Mouse (Mus musculus) heart, embryonic 13.5 days (tissue): ENCODE results near the gene Igsf8. TPM values are rescaled to one million over a fixed set of nuclear protein-coding genes. Genes with fewer than 3 reads are reported as not detected.
"Not testable (repeated sequence)": the region's sequence is repeated elsewhere in the genome, so short reads cannot be mapped to it uniquely, and the experiment has no call there.

Experiments
- ATAC-seq: fragments of 200-750 bp; cut with Nextera tagmentation; 2 replicates; pipeline ENCODE4 v1.8.0; 2017; ENCODE audit warnings: moderate TSS enrichment; ENCODE audit not compliant: insufficient number of reproducible peaks, low FRiP score, low TSS enrichment; ENCODE audit errors: extremely low read depth
- H3K27ac ChIP-seq: fragments of 300-500 bp; sonication (generic); replicated peaks from 2 replicates; pipeline ENCODE4 v1.5.1; 2015; ENCODE audit warnings: moderate library complexity, mild to moderate bottlenecking, inconsistent platforms
- H3K27me3 ChIP-seq: fragments of 300-500 bp; sonication (generic); replicated peaks from 2 replicates; pipeline ENCODE4 v1.6.1; 2015; ENCODE audit warnings: mild to moderate bottlenecking, inconsistent platforms
- H3K36me3 ChIP-seq: fragments of 300-500 bp; sonication (generic); 2 replicates; pipeline ENCODE4 v1.6.1; 2015; ENCODE audit warnings: mild to moderate bottlenecking, inconsistent platforms
- H3K4me1 ChIP-seq: fragments of 300-500 bp; sonication (generic); 2 replicates; pipeline ENCODE4 v1.6.1; 2015; ENCODE audit warnings: inconsistent platforms
- H3K4me2 ChIP-seq: fragments of 300-500 bp; sonication (generic); 2 replicates; pipeline ENCODE4 v1.6.1; 2015; ENCODE audit warnings: inconsistent platforms, mild to moderate bottlenecking, moderate library complexity
- H3K4me3 ChIP-seq: fragments of 300-500 bp; sonication (generic); 2 replicates; pipeline ENCODE4 v1.5.1; 2015; ENCODE audit warnings: moderate library complexity, mild to moderate bottlenecking, inconsistent platforms
- H3K9ac ChIP-seq: fragments of 300-500 bp; sonication (generic); 2 replicates; pipeline ENCODE4 v1.6.1; 2015; ENCODE audit warnings: inconsistent platforms, mild to moderate bottlenecking, moderate library complexity
- H3K9me3 ChIP-seq: fragments of 300-500 bp; sonication (generic); 2 replicates; pipeline ENCODE4 v1.6.1; 2016; ENCODE audit warnings: inconsistent platforms
- WGBS: fragments of 180-500 bp; shearing (Covaris S2); methylation state at CpG from one replicate; pipeline ENCODE4 v1.1.7; 2015; ENCODE audit warnings: mixed read lengths; 5-methylcytosine and 5-hydroxymethylcytosine counted together
- polyA plus RNA-seq: library from polyadenylated mRNA; unstranded; fragments of >200 nt; fragmentation: Nextera tagmentation; extraction: Ambion mirVana; gene quantifications from 2 replicates; pipeline ENCODE4 v1.2.1, GENCODE M21; 2015

Gene Igsf8
- polyA plus RNA-seq, 1 experiment from 2014 or later: 27.8 TPM

GRCm38 (mm10) chr1:172229215-172229614 lies 32.2 kb upstream of the Igsf8 start:
- WGBS: 80% methylated on average over 1 of the region's 1 CpGs

GRCm38 (mm10) chr1:172240945-172241708 lies 20.3 kb upstream of the Igsf8 start:
- H3K27me3 ChIP-seq: peaks cover 14% of the 10 kb centered on the region; the same call in 1 of the 2 replicates
- peaks cover 36% of the 10 kb centered on the region for H3K4me1 ChIP-seq
- 0 out of 2 replicates have a peak, but pooled peaks cover 3% of the 10 kb centered on the region for H3K9me3 ChIP-seq
- H3K4me3 ChIP-seq: no peak overlapping the region
- no peak for ATAC-seq
- 68% methylated on average over 6 of the region's 6 CpGs for WGBS
- no peak overlapping the region for H3K4me2 ChIP-seq
- no peaks in the 10 kb centered on the region for H3K36me3 ChIP-seq
- peak overlapping the region; percentile 93 for H3K27ac ChIP-seq
- no peak overlapping the region for H3K9ac ChIP-seq

More at GRCm38 (mm10) chr1:172229215-172229614, 32.2 kb upstream of the Igsf8 start:
- H3K27ac ChIP-seq: no peak overlapping the region
- no peak for ATAC-seq
- no peaks in the 10 kb centered on the region for H3K9me3 ChIP-seq
- no peak overlapping the region for H3K4me2 ChIP-seq
- H3K4me3 ChIP-seq: no peak overlapping the region
- H3K27me3 ChIP-seq: no peaks in the 10 kb centered on the region
- H3K4me1 ChIP-seq: peaks cover 19% of the 10 kb centered on the region
- no peak overlapping the region for H3K9ac ChIP-seq
- H3K36me3 ChIP-seq: no peaks in the 10 kb centered on the region

GRCm38 (mm10) chr1:172242401-172242800 lies 19.0 kb upstream of the Igsf8 start:
- Histone ChIP-seq H3K4me3 (no peak overlapping the region), H3K4me1 (peaks cover 38% of the 10 kb centered on the region), H3K9me3 (0 out of 2 replicates have a peak, but pooled peaks cover 3% of the 10 kb centered on the region), H3K4me2 (peak overlapping the region; percentile 7; the same call in 1 of the 2 replicates), H3K9ac (peak overlapping the region; percentile 38; the same call in 1 of the 2 replicates), H3K36me3 (no peaks in the 10 kb centered on the region), H3K27me3 (peaks cover 19% of the 10 kb centered on the region; the same call in 1 of the 2 replicates), H3K27ac (peak overlapping the region; percentile 93)
- ATAC-seq: peak; percentile 53; the same call in 1 of the 2 replicates
- WGBS: 30% methylated on average over 2 of the region's 2 CpGs

GRCm38 (mm10) chr1:172243547-172244205 lies 17.8 kb upstream of the Igsf8 start:
- Histone ChIP-seq H3K4me2 (peak overlapping the region; percentile 58), H3K36me3 (no peaks in the 10 kb centered on the region), H3K27ac (peak overlapping the region; percentile 93), H3K4me1 (peaks cover 41% of the 10 kb centered on the region), H3K9ac (peak overlapping the region; percentile 60; the same call in 1 of the 2 replicates), H3K9me3 (0 out of 2 replicates have a peak, but pooled peaks cover 3% of the 10 kb centered on the region), H3K27me3 (peaks cover 19% of the 10 kb centered on the region; the same call in 1 of the 2 replicates), H3K4me3 (peak overlapping the region; percentile 34)
- no peak; the same call in 1 of the 2 replicates for ATAC-seq
- WGBS: 22% methylated on average over 16 of the region's 16 CpGs

- H3K27me3 ChIP-seq: peaks cover 19% of the 10 kb centered on the region; the same call in 1 of the 2 replicates
- H3K9me3 ChIP-seq, ATAC-seq, H3K27ac ChIP-seq, H3K36me3 ChIP-seq: not testable (repeated sequence)
- peak overlapping the region; percentile 58 for H3K4me2 ChIP-seq
- peaks cover 41% of the 10 kb centered on the region for H3K4me1 ChIP-seq
- H3K9ac ChIP-seq: peak overlapping the region; percentile 61
- 32% methylated on average over 23 of the region's 23 CpGs for WGBS
- peak overlapping the region; percentile 34 for H3K4me3 ChIP-seq
These were observed 16.8 kb upstream of the Igsf8 start for GRCm38 (mm10) chr1:172244645-172245044.

- Histone ChIP-seq H3K4me2 (no peak overlapping the region), H3K36me3 (no peaks in the 10 kb centered on the region), H3K27ac (no peak overlapping the region), H3K9me3 (0 out of 2 replicates have a peak, but pooled peaks cover 3% of the 10 kb centered on the region), H3K4me3 (no peak overlapping the region), H3K27me3 (peaks cover 19% of the 10 kb centered on the region; the same call in 1 of the 2 replicates), H3K4me1 (peaks cover 30% of the 10 kb centered on the region), H3K9ac (no peak overlapping the region)
- no peak for ATAC-seq
- WGBS: 61% methylated on average over 4 of the region's 4 CpGs
These were observed 14.2 kb upstream of the Igsf8 start for GRCm38 (mm10) chr1:172247216-172247615.

GRCm38 (mm10) chr1:172247679-172248078 lies 13.8 kb upstream of the Igsf8 start:
- H3K9me3 ChIP-seq: 0 out of 2 replicates have a peak, but pooled peaks cover 3% of the 10 kb centered on the region
- no peak overlapping the region for H3K27ac ChIP-seq
- peaks cover 26% of the 10 kb centered on the region for H3K4me1 ChIP-seq
- ATAC-seq: 0 out of 2 replicates have a peak, but pooled peaks have one; percentile 21
- H3K36me3 ChIP-seq: no peaks in the 10 kb centered on the region
- H3K27me3 ChIP-seq: peaks cover 19% of the 10 kb centered on the region; the same call in 1 of the 2 replicates
- no peak overlapping the region for H3K4me3 ChIP-seq
- H3K4me2 ChIP-seq: no peak overlapping the region
- no peak overlapping the region for H3K9ac ChIP-seq
- WGBS: 32% methylated on average over 2 of the region's 2 CpGs

- H3K9ac ChIP-seq: no peak within 1 kb of the TSS
- no peak within 1 kb of the TSS for H3K27ac ChIP-seq
- H3K9me3 ChIP-seq: no peaks in the 10 kb centered on the region
- no peak for ATAC-seq
- H3K4me1 ChIP-seq: peaks cover 10% of the 10 kb centered on the region; the same call in 1 of the 2 replicates
- no peaks in the 10 kb centered on the region for H3K27me3 ChIP-seq
- H3K36me3 ChIP-seq: no peaks in the 10 kb centered on the region
- no peak within 1 kb of the TSS for H3K4me3 ChIP-seq
- no peak within 1 kb of the TSS for H3K4me2 ChIP-seq
- 79% methylated on average over 6 of the region's 6 CpGs for WGBS
These were observed 3.1 kb upstream of the Igsf8 start, which contains the start of gene Atp1a4 for GRCm38 (mm10) chr1:172258314-172258713. Gene Atp1a4, minus strand, starts transcription at chr1:172258414.

- 80% methylated on average over 3 of the region's 3 CpGs for WGBS
- ATAC-seq: no peak
These were observed 9.8 kb downstream of the Igsf8 start for GRCm38 (mm10) chr1:172271208-172271607.

GRCm38 (mm10) chr1:172271765-172272164 lies 10.3 kb downstream of the Igsf8 start:
- peaks cover 3% of the 10 kb centered on the region; the same call in 1 of the 2 replicates for H3K36me3 ChIP-seq
- H3K4me3 ChIP-seq: no peak overlapping the region
- 0 out of 2 replicates have a peak, but pooled peaks cover 3% of the 10 kb centered on the region for H3K4me1 ChIP-seq
- H3K27ac ChIP-seq: no peak overlapping the region
- no peaks in the 10 kb centered on the region for H3K27me3 ChIP-seq
- no peak overlapping the region for H3K9ac ChIP-seq
- ATAC-seq: no peak
- H3K4me2 ChIP-seq: no peak overlapping the region
- H3K9me3 ChIP-seq: no peaks in the 10 kb centered on the region
- 76% methylated on average over 10 of the region's 10 CpGs for whole genome bisulfite sequencing

More at GRCm38 (mm10) chr1:172271208-172271607, 9.8 kb downstream of the Igsf8 start:
- no peaks in the 10 kb centered on the region for H3K9me3 ChIP-seq
- no peaks in the 10 kb centered on the region for H3K27me3 ChIP-seq
- no peak overlapping the region for H3K27ac ChIP-seq
- no peak overlapping the region for H3K4me3 ChIP-seq
- no peaks in the 10 kb centered on the region for H3K36me3 ChIP-seq
- H3K4me2 ChIP-seq: no peak overlapping the region
- 0 out of 2 replicates have a peak, but pooled peaks cover 3% of the 10 kb centered on the region for H3K4me1 ChIP-seq
- no peak overlapping the region for H3K9ac ChIP-seq

GRCm38 (mm10) chr1:172273386-172273785 lies 11.9 kb downstream of the Igsf8 start:
- Histone ChIP-seq H3K4me2 (no peak overlapping the region), H3K27ac (no peak overlapping the region), H3K4me1 (peaks cover 4% of the 10 kb centered on the region; the same call in 1 of the 2 replicates), H3K9me3 (no peaks in the 10 kb centered on the region), H3K27me3 (no peaks in the 10 kb centered on the region), H3K4me3 (no peak overlapping the region), H3K36me3 (peaks cover 17% of the 10 kb centered on the region), H3K9ac (no peak overlapping the region)
- WGBS: 84% methylated on average over 6 of the region's 6 CpGs
- ATAC-seq: no peak
